7 mouse cellular contexts compared by ENCODE assay signal in the genomic region with DNA sequence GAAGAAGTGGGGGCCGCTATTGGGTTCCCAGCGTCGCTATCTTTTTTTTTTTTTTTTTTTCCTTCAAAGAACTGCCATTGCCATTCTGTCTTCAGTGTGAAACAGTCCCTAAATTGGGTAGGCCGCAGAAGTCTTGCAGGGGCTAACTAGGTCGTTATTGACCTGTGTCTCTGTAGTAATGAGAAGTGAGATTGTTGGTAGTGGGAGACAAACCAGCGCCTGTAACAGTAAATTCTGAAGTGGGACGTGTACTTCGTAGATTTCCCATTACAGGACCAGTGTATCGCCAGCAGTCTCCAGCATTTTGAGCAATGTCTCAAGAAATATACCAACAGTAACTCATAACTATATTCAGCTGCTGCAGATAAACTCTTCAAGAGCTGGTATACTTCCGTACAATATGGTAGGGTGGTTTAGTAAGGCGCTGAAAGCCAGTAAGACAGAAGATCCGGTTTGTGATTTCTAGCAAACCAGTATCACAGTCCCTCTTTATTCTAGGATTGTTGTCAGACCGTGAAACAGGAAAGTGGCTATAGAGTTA. TPM values are rescaled to one million over a fixed set of nuclear protein-coding genes. Genes with fewer than 3 reads are reported as not detected.
DNase-seq lines count a peak whose midpoint lies in the region; ATAC-seq lines count a peak whose summit lies in the region.

No protein-coding gene starts in this region.

- no peak for ATAC-seq in megakaryocyte, adult 5-6 weeks (ENCODE audit: poor library complexity, severe bottlenecking)
- no peak for ATAC-seq in hindbrain, embryonic 14.5 days (ENCODE audit: low FRiP score)
- ATAC-seq in midbrain, embryonic 16.5 days: no peak

- H3K4me1 ChIP-seq in megakaryocyte, embryonic 14.5 days: peaks cover 35% of the 10 kb centered on the region
- peaks cover 23% of the 10 kb centered on the region for H3K4me1 ChIP-seq in hindbrain, embryonic 14.5 days (replicated peaks; ENCODE audit: control insufficient read depth, insufficient read depth, low read length)
- peaks cover 24% of the 10 kb centered on the region for H3K4me1 ChIP-seq in midbrain, embryonic 16.5 days (ENCODE audit: control insufficient read depth, insufficient read depth, low read length)

- peaks cover 27% of the 10 kb centered on the region for H3K36me3 ChIP-seq in megakaryocyte, embryonic 14.5 days (replicated peaks; ENCODE audit: low read length)
- peaks cover 18% of the 10 kb centered on the region for H3K36me3 ChIP-seq in hindbrain, embryonic 14.5 days (replicated peaks; ENCODE audit: control insufficient read depth, insufficient read depth)
- peaks cover 6% of the 10 kb centered on the region for H3K36me3 ChIP-seq in midbrain, embryonic 16.5 days (ENCODE audit: control insufficient read depth, insufficient read depth, low read length)

- peak overlapping the region; percentile 97 for H3K4me3 ChIP-seq in megakaryocyte, embryonic 14.5 days (replicated peaks)
- peak overlapping the region; percentile 95 for H3K4me3 ChIP-seq in hindbrain, embryonic 14.5 days (replicated peaks; ENCODE audit: low read length)
- H3K4me3 ChIP-seq in midbrain, embryonic 16.5 days (ENCODE audit: low read depth, low read length): peak overlapping the region; percentile 79

- peak overlapping the region; percentile 98 for H3K9ac ChIP-seq in hindbrain, embryonic 14.5 days
- peak overlapping the region; percentile 94 for H3K9ac ChIP-seq in midbrain, embryonic 16.5 days (ENCODE audit: low read depth, low read length)

- H3K27ac ChIP-seq in hindbrain, embryonic 14.5 days: peak overlapping the region; percentile 88; the same call in 1 of the 2 replicates
- H3K27ac ChIP-seq in midbrain, embryonic 16.5 days (ENCODE audit: low read length): peak overlapping the region; percentile 88; the same call in 1 of the 2 replicates

- H3K4me2 ChIP-seq in hindbrain, embryonic 14.5 days (replicated peaks): peak overlapping the region; percentile 69
- H3K4me2 ChIP-seq in midbrain, embryonic 16.5 days (ENCODE audit: low read length): peak overlapping the region; percentile 76

- WGBS in hindbrain, embryonic 14.5 days: 4% methylated on average over 13 of the region's 13 CpGs
- WGBS in midbrain, embryonic 16.5 days: 4% methylated on average over 11 of the region's 13 CpGs

- DNase-seq in c-Kit-negative CD71-positive TER-119-positive erythroid progenitor cells, embryonic 14.5 days (ENCODE audit: low read depth, low spot score): peak; percentile 13
- no peak for DNase-seq in hindbrain, embryonic 14.5 days (ENCODE audit: low spot score)
- DNase-seq in urinary bladder, adult 2 months (ENCODE audit: low spot score): no peak
- no peak for DNase-seq in layer of hippocampus, adult 9-11 months

- no peaks in the 10 kb centered on the region for H3K27me3 ChIP-seq in megakaryocyte, embryonic 14.5 days (replicated peaks)
- H3K27me3 ChIP-seq in hindbrain, embryonic 14.5 days (ENCODE audit: control insufficient read depth, insufficient read depth, low read length): no peaks in the 10 kb centered on the region
- H3K27me3 ChIP-seq in midbrain, embryonic 16.5 days (ENCODE audit: control insufficient read depth, insufficient read depth, low read depth, low read length): no peaks in the 10 kb centered on the region

- no peaks in the 10 kb centered on the region for H3K9me3 ChIP-seq in megakaryocyte, embryonic 14.5 days
- no peaks in the 10 kb centered on the region for H3K9me3 ChIP-seq in hindbrain, embryonic 14.5 days (ENCODE audit: control insufficient read depth, low read length)
- H3K9me3 ChIP-seq in midbrain, embryonic 16.5 days (replicated peaks; ENCODE audit: control insufficient read depth, low read length, poor library complexity, severe bottlenecking): no peaks in the 10 kb centered on the region

RNA-seq across cellular contexts. Expression of a gene that starts 0.8 kb away (rescaled TPM):
- 26.3 TPM in 1 of 2 replicates, not detected in the other for polyA plus RNA-seq in megakaryocyte, embryonic 14.5 days (2012; ENCODE audit: insufficient read depth, low replicate concordance)
- 197 and 221 TPM in 2 replicates for total RNA-seq in megakaryocyte, adult 5-6 weeks (2015)
- total RNA-seq in megakaryocyte, adult 5-6 weeks (2017): 298 and 306 TPM in 2 replicates
- polyA plus RNA-seq in hindbrain, embryonic 14.5 days (2014; fragmentation: Nextera tagmentation; extraction: Ambion mirVana): 225 and 239 TPM in 2 replicates
- polyA plus RNA-seq in midbrain, embryonic 16.5 days (2015; fragmentation: Nextera tagmentation; extraction: Ambion mirVana): 241 and 245 TPM in 2 replicates
- polyA plus RNA-seq in urinary bladder, adult 2 months (2012; rRNA removed): 103 and 105 TPM in 2 replicates

RNA-seq across cellular contexts. Expression of a gene that starts 23.2 kb away (rescaled TPM):
- 62.5 and 68.5 TPM in 2 replicates for polyA plus RNA-seq in megakaryocyte, embryonic 14.5 days (2012; ENCODE audit: insufficient read depth, low replicate concordance)
- 20.9 and 24.8 TPM in 2 replicates for total RNA-seq in megakaryocyte, adult 5-6 weeks (2015)
- total RNA-seq in megakaryocyte, adult 5-6 weeks (2017): 20.0 and 22.4 TPM in 2 replicates
- 32.8 and 33.7 TPM in 2 replicates for polyA plus RNA-seq in hindbrain, embryonic 14.5 days (2014; fragmentation: Nextera tagmentation; extraction: Ambion mirVana)
- 32.5 and 33.4 TPM in 2 replicates for polyA plus RNA-seq in midbrain, embryonic 16.5 days (2015; fragmentation: Nextera tagmentation; extraction: Ambion mirVana)
- polyA plus RNA-seq in urinary bladder, adult 2 months (2012; rRNA removed): 17.2 and 17.5 TPM in 2 replicates

RNA-seq across cellular contexts. Expression of a gene that starts 34.9 kb away (rescaled TPM):
- polyA plus RNA-seq in megakaryocyte, embryonic 14.5 days (2012; ENCODE audit: insufficient read depth, low replicate concordance): 2.5 and 3.8 TPM in 2 replicates
- total RNA-seq in megakaryocyte, adult 5-6 weeks (2015): 48.8 and 55.3 TPM in 2 replicates
- total RNA-seq in megakaryocyte, adult 5-6 weeks (2017): 40.8 and 72.2 TPM in 2 replicates
- polyA plus RNA-seq in hindbrain, embryonic 14.5 days (2014; fragmentation: Nextera tagmentation; extraction: Ambion mirVana): 16.3 and 21.3 TPM in 2 replicates
- 20.3 and 20.6 TPM in 2 replicates for polyA plus RNA-seq in midbrain, embryonic 16.5 days (2015; fragmentation: Nextera tagmentation; extraction: Ambion mirVana)
- polyA plus RNA-seq in urinary bladder, adult 2 months (2012; rRNA removed): 34.6 and 37.0 TPM in 2 replicates

RNA-seq across cellular contexts. Expression of a gene that starts 40.4 kb away (rescaled TPM):
- polyA plus RNA-seq in megakaryocyte, embryonic 14.5 days (2012; ENCODE audit: insufficient read depth, low replicate concordance): 0.20 and 3.8 TPM in 2 replicates
- total RNA-seq in megakaryocyte, adult 5-6 weeks (2015): 3.5 and 3.7 TPM in 2 replicates
- 8.7 and 10.9 TPM in 2 replicates for total RNA-seq in megakaryocyte, adult 5-6 weeks (2017)
- polyA plus RNA-seq in hindbrain, embryonic 14.5 days (2014; fragmentation: Nextera tagmentation; extraction: Ambion mirVana): 106 and 112 TPM in 2 replicates
- 93.3 and 104 TPM in 2 replicates for polyA plus RNA-seq in midbrain, embryonic 16.5 days (2015; fragmentation: Nextera tagmentation; extraction: Ambion mirVana)
- 40.5 and 48.5 TPM in 2 replicates for polyA plus RNA-seq in urinary bladder, adult 2 months (2012; rRNA removed)
